Mouse (Mus musculus) spleen, adult 2 months (tissue): Measurements from ENCODE around the gene Sh3bgrl2.

Experiments
- CTCF ChIP-seq: fragments of 200-500 bp; IDR thresholded peaks from 2 replicates; pipeline ENCODE4 v1.5.1; 2011; ENCODE audit warnings: mild to moderate bottlenecking, inconsistent platforms; ENCODE audit not compliant: insufficient read depth, insufficient read length, insufficient replicate concordance; ENCODE audit errors: extremely low read depth
- POLR2A ChIP-seq: fragments of 200-500 bp; IDR thresholded peaks from 2 replicates; pipeline ENCODE4 v1.6.1; 2011; ENCODE audit warnings: low read depth, low read length, inconsistent platforms

DNA sequence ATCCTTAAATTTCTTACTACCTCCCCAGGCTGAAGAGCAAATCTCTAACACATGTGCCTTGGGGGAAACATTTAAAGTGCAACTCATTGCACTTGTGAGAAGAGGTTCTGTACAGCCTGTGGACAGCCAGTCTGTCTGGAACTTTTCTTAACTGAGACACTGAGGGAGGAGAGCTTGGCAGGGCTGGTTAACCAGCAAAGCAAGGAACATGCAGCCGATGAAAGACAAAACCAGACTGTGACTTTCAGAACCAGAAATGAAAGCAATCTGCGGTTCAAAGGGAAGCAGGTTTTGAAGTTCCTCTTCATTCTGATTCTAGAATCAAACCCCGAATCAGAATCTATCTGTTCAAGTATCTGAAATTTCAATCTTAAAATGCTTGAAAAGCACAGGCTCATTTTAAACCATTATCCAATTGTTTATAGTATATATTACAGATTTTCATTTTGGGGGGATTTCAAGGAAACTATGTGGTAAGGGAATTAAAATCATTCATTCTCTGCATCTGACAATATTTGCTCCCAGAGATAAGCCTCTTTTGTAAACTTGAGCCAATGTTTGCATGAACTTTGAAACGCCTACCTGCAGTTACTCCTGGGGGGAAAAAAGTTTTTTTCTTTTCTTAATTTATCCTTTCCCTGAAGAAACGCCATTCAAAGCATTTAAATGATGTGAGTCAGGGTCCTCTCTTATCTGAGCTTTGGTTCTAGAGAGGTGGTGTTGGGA lies 14.9 kb upstream of the Sh3bgrl2 start:
- TF ChIP-seq POLR2A (no peak), CTCF (no peak)
